Mouse (Mus musculus) megakaryocyte, embryonic 14.5 days (primary cell): Measurements from ENCODE around the gene Nup214. TPM values are rescaled to one million over a fixed set of nuclear protein-coding genes. Genes with fewer than 3 reads are reported as not detected.

Source experiments
- H3K27me3 ChIP-seq: replicated peaks from 2 replicates; pipeline ENCODE3; 2012; ENCODE audit warnings: inconsistent platforms
- H3K36me3 ChIP-seq: replicated peaks from 2 replicates; pipeline ENCODE3; 2012; ENCODE audit warnings: low read length, inconsistent platforms, mixed read lengths
- H3K4me1 ChIP-seq: 2 replicates; pipeline ENCODE4 v1.6.1; 2012; ENCODE audit warnings: inconsistent platforms
- H3K4me3 ChIP-seq: replicated peaks from 2 replicates; pipeline ENCODE3; 2012; ENCODE audit warnings: moderate library complexity, mild to moderate bottlenecking, inconsistent platforms
- H3K9me3 ChIP-seq: 2 replicates; pipeline ENCODE4 v1.6.1; 2012; ENCODE audit warnings: inconsistent platforms
- FLI1 ChIP-seq: IDR thresholded peaks from 2 replicates; pipeline ENCODE4 v1.6.1; 2012; ENCODE audit warnings: low read length, inconsistent platforms, mixed read lengths
- GATA1 ChIP-seq: IDR thresholded peaks from 3 replicates; pipeline ENCODE4 v1.6.1; 2012; ENCODE audit warnings: mixed read lengths, low read length, inconsistent platforms, borderline replicate concordance
- polyA plus RNA-seq: library from polyadenylated mRNA; stranded (reverse); fragments of >175 nt; gene quantifications from 2 replicates; pipeline ENCODE4 v1.2.3, GENCODE M21; 2012; ENCODE audit warnings: low replicate concordance; ENCODE audit not compliant: insufficient read depth

The Nup214 gene
- 10.0 and 14.4 TPM in 2 replicates for polyA plus RNA-seq

DNA sequence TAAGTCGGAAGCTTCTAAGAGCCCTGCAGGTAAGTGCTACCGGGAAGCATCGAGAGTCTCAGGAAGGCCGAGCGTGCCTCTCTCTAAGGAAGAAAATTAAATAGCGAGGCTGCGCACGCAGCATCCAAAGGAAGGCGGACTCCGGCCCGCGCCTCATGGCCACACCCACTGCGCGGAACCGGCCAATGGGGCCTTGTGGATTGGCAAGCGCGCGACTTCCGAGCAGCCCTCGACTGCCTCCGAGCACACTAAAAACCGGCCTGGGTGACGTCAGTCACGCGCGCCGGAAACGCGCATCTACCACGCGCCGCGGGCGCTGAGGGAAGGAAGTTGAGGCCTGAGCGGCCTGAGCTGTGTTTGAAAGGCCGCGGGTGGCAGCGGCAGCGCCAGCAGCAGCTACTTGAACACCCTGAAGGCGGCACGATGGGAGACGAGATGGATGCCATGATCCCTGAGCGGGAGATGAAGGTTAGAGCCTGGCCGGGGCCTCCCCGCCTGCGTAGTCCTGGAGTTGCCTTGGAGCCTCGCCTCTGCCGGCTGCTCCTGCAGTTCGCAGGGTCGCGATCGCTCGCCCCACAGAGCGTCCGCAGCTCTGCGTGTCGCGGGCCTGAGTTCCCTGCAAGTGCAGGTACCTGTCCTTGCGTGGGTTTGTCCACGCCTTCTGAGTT is at the start of gene Nup214:
TSS of gene Nup214 (plus strand) at position 296 of the 668 bp plus-strand sequence.
- Histone ChIP-seq H3K27me3 (peaks cover 26% of the 10 kb centered on the region), H3K4me3 (peak within 1 kb of the TSS; percentile 97), H3K4me1 (peaks cover 40% of the 10 kb centered on the region), H3K36me3 (peaks cover 30% of the 10 kb centered on the region), H3K9me3 (no peaks in the 10 kb centered on the region)
- TF ChIP-seq GATA1 (no peak), FLI1 (peak; percentile 76)

DNA sequence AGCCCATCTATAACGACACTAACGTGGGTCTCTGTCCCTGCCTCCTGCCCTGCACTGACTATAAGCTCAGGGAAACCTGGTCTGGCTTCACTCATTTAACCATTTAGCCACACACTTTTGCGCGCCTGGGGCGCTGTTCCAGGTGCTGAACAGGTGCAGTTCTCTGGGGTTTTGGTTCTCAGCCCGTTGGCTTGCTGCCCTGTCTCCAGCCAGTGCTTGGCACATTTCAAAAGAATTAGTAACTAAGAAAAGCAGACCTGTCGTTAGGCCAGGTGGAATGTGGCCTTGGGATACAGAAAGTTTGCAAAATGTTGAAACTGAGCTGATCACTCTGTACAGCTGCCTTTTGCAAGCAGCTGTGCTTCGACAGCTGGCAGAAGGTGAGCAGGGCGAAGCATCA is 49.4 kb upstream of the Nup214 start:
- H3K4me1 ChIP-seq, result peaks cover 3% of the 10 kb centered on the region
- H3K36me3 ChIP-seq, result no peaks in the 10 kb centered on the region
- no peaks in the 10 kb centered on the region for H3K9me3 ChIP-seq
- no peak for TF ChIP-seq GATA1
- TF ChIP-seq FLI1, result no peak
- H3K27me3 ChIP-seq, result peaks cover 84% of the 10 kb centered on the region
- no peak overlapping the region for H3K4me3 ChIP-seq

DNA sequence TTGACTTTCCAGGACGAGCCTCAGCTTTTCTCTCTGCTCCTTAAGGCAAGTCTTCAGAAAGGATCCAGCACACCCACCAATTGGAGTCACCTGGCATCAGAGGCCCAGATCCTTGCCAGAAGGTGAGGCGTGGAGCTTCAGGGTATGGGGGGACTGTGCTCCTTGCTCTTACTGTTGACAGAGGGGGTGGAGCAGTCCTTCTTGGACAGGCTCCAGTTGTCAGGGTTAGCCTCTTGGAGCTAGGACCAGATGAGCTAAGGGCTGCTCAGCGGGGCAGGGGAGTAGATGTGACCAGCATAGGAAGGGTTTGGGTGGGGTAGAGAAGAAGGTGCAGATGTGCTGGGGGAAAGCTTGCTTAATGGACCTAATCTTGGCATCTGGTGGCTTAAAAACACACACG is 48.3 kb upstream of the Nup214 start:
- H3K36me3 ChIP-seq, result no peaks in the 10 kb centered on the region
- no peak for TF ChIP-seq FLI1
- TF ChIP-seq GATA1, result no peak
- peaks cover 6% of the 10 kb centered on the region for H3K4me1 ChIP-seq
- H3K27me3 ChIP-seq, result peaks cover 83% of the 10 kb centered on the region
- no peak overlapping the region for H3K4me3 ChIP-seq
- H3K9me3 ChIP-seq, result no peaks in the 10 kb centered on the region

DNA sequence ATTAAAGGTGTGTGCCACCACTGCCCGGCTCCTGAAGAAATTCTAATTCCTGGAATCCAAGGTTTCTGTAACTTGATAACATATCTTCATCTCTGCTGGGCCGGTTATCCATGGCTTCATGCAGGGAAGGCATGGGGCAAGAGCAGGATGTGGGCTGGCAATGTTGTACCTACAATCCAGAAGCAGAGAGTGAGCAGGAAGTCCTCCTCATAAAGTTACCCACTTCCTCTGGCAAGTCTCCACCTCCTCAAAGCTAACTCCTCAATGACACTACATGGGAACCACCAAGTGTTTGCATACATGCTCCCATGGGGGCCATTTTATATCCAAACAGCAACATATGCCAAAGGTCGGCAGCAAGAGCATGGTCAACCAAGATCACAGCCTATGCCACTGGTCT is 44.6 kb upstream of the Nup214 start:
- Histone ChIP-seq H3K4me1 (peaks cover 6% of the 10 kb centered on the region), H3K27me3 (peaks cover 70% of the 10 kb centered on the region)
- TF ChIP-seq GATA1 (no peak), FLI1 (no peak)

DNA sequence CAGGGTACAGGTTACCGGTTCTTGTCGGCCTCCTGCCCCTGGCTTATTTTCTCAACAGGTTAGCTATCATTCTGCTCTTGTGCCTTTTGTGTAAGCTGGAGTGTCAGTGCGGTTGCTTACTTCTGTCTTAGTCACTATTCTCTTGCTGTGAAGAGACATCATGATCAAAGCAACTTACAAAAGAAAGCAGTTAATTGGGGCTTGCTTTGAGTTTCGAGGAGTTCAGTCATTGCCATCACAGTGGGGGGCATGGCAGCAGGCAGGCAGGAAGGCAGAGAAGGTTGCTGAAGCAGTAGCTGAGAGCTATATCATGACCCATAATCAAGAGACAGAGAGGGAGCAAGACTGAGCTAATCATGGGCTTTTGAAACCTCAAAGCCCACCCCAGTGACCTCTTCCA is 39.7 kb upstream of the Nup214 start:
- no peaks in the 10 kb centered on the region for H3K36me3 ChIP-seq
- TF ChIP-seq FLI1 (no peak), GATA1 (no peak)
- peaks cover 76% of the 10 kb centered on the region for H3K27me3 ChIP-seq
- H3K4me1 ChIP-seq, result peaks cover 9% of the 10 kb centered on the region
- H3K9me3 ChIP-seq, result no peaks in the 10 kb centered on the region
- H3K4me3 ChIP-seq, result no peak overlapping the region

More for the DNA sequence above, 44.6 kb upstream of the Nup214 start:
- no peaks in the 10 kb centered on the region for H3K9me3 ChIP-seq
- no peak overlapping the region for H3K4me3 ChIP-seq
- H3K36me3 ChIP-seq, result no peaks in the 10 kb centered on the region

DNA sequence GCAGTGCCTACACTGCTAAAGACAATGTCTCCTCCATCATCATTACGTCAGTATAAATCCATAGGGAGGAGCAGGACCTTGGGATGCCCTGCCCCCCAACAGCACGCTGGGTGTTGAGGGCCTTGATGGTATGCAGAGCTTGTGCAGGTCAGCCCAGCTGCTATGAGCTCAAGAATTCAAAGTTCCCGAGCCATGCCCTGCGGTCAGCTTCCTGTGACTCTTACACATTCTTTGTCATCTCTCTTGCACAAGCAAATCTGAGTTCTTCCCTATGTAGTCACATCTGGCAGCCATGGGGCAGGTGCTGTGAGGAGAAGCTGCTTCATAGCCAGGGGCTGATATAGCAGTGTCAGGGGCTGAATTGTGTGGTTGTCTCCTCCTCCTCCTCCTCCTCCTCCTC is 39.2 kb upstream of the Nup214 start:
- Histone ChIP-seq H3K4me1 (peaks cover 4% of the 10 kb centered on the region), H3K27me3 (peaks cover 74% of the 10 kb centered on the region), H3K9me3 (no peaks in the 10 kb centered on the region), H3K36me3 (no peaks in the 10 kb centered on the region), H3K4me3 (no peak overlapping the region)
- TF ChIP-seq GATA1, result no peak
- no peak for TF ChIP-seq FLI1

DNA sequence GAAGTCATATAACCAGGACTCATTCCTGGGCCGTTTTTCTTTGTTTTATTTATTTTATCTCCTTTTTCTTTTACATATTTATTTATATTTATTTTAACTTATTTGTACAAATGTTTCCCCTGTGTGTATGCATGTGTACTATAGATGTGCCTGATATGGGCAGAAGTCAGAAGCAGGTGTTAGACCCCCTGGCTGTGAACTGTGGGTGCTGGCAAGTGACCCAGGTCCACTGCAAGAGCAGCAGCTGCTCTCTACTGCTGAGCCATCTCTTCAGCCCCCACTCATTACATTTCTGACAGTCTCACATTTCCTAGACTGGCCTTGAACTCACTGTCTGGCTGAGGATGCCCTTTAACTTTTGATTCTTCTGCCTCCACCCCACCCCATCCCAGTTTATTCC is 35.9 kb upstream of the Nup214 start:
- Histone ChIP-seq H3K4me3 (no peak overlapping the region), H3K4me1 (0 out of 2 replicates have a peak, but pooled peaks cover 3% of the 10 kb centered on the region), H3K27me3 (peaks cover 55% of the 10 kb centered on the region), H3K36me3 (no peaks in the 10 kb centered on the region), H3K9me3 (no peaks in the 10 kb centered on the region)
- TF ChIP-seq FLI1 (no peak), GATA1 (no peak)

DNA sequence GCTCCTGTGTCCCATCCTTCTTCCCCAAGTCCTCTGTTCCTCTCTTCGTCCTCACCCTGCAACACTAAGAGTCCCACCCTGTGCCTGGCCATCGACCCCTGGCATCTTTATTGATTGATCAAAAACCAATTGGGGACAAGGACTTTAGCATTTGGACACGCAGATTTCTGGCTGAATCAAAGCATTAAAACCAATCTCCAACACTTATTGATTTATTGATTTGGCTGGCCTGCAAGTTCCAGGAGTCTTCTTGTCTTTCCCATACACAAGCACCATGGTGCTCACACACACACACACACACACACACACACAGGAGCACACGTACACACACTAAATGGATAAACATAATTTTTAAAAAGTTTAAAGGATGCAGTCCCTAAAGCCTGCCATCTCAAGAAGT is 31.2 kb upstream of the Nup214 start:
- H3K4me3 ChIP-seq, result no peak overlapping the region
- TF ChIP-seq GATA1, result no peak
- no peak for TF ChIP-seq FLI1
- H3K9me3 ChIP-seq, result no peaks in the 10 kb centered on the region
- H3K27me3 ChIP-seq, result peaks cover 57% of the 10 kb centered on the region
- no peaks in the 10 kb centered on the region for H3K36me3 ChIP-seq
- 0 out of 2 replicates have a peak, but pooled peaks cover 3% of the 10 kb centered on the region for H3K4me1 ChIP-seq

DNA sequence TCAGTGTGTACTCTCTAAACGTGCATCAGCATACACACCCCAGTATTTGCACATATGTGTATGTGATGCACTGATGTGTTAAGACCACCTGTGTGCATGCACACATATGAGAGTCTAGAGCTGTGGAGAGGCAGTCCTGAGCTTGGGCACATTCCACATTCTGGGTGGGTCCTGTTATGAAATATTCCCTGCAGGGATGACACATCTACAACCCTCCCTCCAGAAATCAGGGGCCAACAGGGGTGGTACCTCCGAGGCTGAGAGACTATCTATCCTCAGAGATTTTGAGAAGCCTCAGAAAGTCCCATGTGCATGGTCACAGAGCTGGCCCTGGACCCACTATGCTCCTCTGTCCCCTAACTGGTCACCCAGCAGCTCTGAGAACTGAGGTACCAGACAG is 28.7 kb upstream of the Nup214 start:
- Histone ChIP-seq H3K4me3 (no peak overlapping the region), H3K4me1 (peaks cover 12% of the 10 kb centered on the region), H3K9me3 (no peaks in the 10 kb centered on the region), H3K27me3 (peaks cover 68% of the 10 kb centered on the region), H3K36me3 (no peaks in the 10 kb centered on the region)
- TF ChIP-seq FLI1, result no peak
- TF ChIP-seq GATA1, result no peak

DNA sequence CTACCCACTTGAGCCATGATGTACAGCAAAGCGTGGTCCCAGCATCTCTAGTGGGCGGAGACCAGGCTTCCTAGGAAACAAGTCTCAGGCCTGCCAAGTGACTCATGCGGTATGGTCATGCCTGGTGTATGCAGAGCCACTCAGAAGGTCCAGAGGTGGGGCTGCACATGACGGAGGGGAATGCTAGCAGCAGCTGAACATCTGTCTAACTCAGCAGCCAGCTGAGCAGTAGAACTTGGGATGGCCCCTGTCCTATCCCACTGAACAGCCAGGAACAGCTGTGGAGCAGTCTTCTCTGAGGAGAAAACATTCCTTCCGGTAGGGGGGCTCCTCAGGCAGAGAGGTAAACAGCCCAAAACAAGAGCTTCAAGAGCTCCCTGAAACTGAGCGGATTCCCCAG is 25.8 kb upstream of the Nup214 start:
- TF ChIP-seq FLI1 (no peak), GATA1 (no peak)
- H3K27me3 ChIP-seq, result peaks cover 90% of the 10 kb centered on the region

DNA sequence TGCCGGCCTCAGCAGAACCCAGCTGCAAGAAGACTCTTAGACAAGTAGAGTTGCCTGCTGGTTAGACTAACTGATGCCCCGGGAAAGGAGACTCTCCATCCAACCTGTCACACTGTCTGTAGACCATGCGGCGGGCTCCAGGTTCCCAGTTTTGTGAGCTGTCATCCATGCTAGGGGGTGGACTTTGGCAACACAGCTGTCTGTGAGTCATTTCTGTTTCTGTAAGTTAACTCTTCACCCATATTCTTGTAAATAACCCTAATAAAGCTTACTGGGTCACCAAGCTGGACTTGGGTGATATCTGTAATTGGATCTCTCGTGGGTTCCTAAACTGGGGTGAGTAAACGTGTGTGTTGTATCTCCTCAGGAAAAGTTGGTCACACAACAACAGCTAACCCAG is 25.4 kb upstream of the Nup214 start:
- H3K4me3 ChIP-seq, result no peak overlapping the region
- no peaks in the 10 kb centered on the region for H3K36me3 ChIP-seq
- no peaks in the 10 kb centered on the region for H3K9me3 ChIP-seq
- H3K27me3 ChIP-seq, result peaks cover 93% of the 10 kb centered on the region
- peaks cover 17% of the 10 kb centered on the region for H3K4me1 ChIP-seq
- TF ChIP-seq FLI1 (no peak), GATA1 (no peak)

More for the DNA sequence above, 25.8 kb upstream of the Nup214 start:
- no peak overlapping the region for H3K4me3 ChIP-seq
- peaks cover 17% of the 10 kb centered on the region for H3K4me1 ChIP-seq
- no peaks in the 10 kb centered on the region for H3K36me3 ChIP-seq
- no peaks in the 10 kb centered on the region for H3K9me3 ChIP-seq
